In genomic region chr8:116065871-116066270, GRCm38 (mm10) we compare ENCODE assay signal across 14 mouse cellular contexts.
"Had no signal": no experiment of that assay in that cellular context is flagged by ENCODE, and none has a peak within 500 bp of the region (broad histone marks: within the 10 kb centered on the region; RNA-seq: fewer than 3 reads in every experiment).

No protein-coding gene starts in this region.

- H3K27me3 ChIP-seq: neural tube, embryonic 13.5 days; neural tube, embryonic 15.5 days; stomach, embryonic 15.5 days had no signal

- H3K9ac ChIP-seq: neural tube, embryonic 13.5 days; neural tube, embryonic 15.5 days; stomach, embryonic 15.5 days had no signal

- H3K36me3 ChIP-seq: neural tube, embryonic 13.5 days; neural tube, embryonic 15.5 days; stomach, embryonic 15.5 days had no signal

- H3K27ac ChIP-seq: neural tube, embryonic 13.5 days; neural tube, embryonic 15.5 days; stomach, embryonic 15.5 days; stomach, postnatal 0 days had no signal

- H3K4me2 ChIP-seq: neural tube, embryonic 13.5 days; neural tube, embryonic 15.5 days; stomach, embryonic 15.5 days had no signal

- H3K4me1 ChIP-seq: neural tube, embryonic 13.5 days; neural tube, embryonic 15.5 days; stomach, embryonic 15.5 days had no signal

- DNase-seq: right cerebral cortex, postnatal 14 days; right cerebral cortex, postnatal 25 days; right cerebral cortex, postnatal 4 days; spleen, adult 18-20 months; thymus, adult 18-20 months; thymus, adult 2 months; thymus, postnatal 14 days; thymus, postnatal 25 days; thymus, postnatal 36 days; thymus, postnatal 4 days had no signal

- H3K9me3 ChIP-seq: neural tube, embryonic 13.5 days; neural tube, embryonic 15.5 days; stomach, embryonic 15.5 days had no signal

- H3K4me3 ChIP-seq: neural tube, embryonic 13.5 days; neural tube, embryonic 15.5 days; stomach, embryonic 15.5 days had no signal
